Mouse (Mus musculus): ENCODE results near the gene Mllt10.
A peak's percentile ranks its signal among the peaks of the same experiment; 100 is the strongest.

The Mllt10 gene

GRCm38 (mm10) chr2:18205118-18205517 lies 150.1 kb downstream of the Mllt10 start:
- DNase-seq: peak; percentile 48

- DNase-seq: no peak
Measured at GRCm38 (mm10) chr2:18206811-18207210, 151.8 kb downstream of the Mllt10 start.

GRCm38 (mm10) chr2:18208578-18208977 lies 153.5 kb downstream of the Mllt10 start:
- no peak for DNase-seq

GRCm38 (mm10) chr2:18209211-18209823 lies 154.3 kb downstream of the Mllt10 start:
- DNase-seq: peak; percentile 70

- no peak for DNase-seq
Measured at GRCm38 (mm10) chr2:18209948-18210347, 154.9 kb downstream of the Mllt10 start.

GRCm38 (mm10) chr2:18214031-18214430 lies 159.0 kb downstream of the Mllt10 start:
- no peak for DNase-seq

GRCm38 (mm10) chr2:18217867-18218266 lies 162.8 kb downstream of the Mllt10 start:
- peak; percentile 95 for DNase-seq

GRCm38 (mm10) chr2:18218500-18218899 lies 163.5 kb downstream of the Mllt10 start:
- DNase-seq: peak; percentile 75

GRCm38 (mm10) chr2:18219136-18219535 lies 164.1 kb downstream of the Mllt10 start:
- DNase-seq: peak; percentile 66

GRCm38 (mm10) chr2:18219569-18219968 lies 164.5 kb downstream of the Mllt10 start:
- DNase-seq: no peak

GRCm38 (mm10) chr2:18228486-18229062 lies 173.5 kb downstream of the Mllt10 start:
- no peak for DNase-seq

GRCm38 (mm10) chr2:18229279-18229678 lies 174.2 kb downstream of the Mllt10 start:
- no peak for DNase-seq

GRCm38 (mm10) chr2:18231143-18231542 lies 176.1 kb downstream of the Mllt10 start:
- DNase-seq: no peak

- DNase-seq: no peak
Measured at GRCm38 (mm10) chr2:18232883-18233567, 178.0 kb downstream of the Mllt10 start.

- no peak for DNase-seq
Measured at GRCm38 (mm10) chr2:18235524-18235923, 180.5 kb downstream of the Mllt10 start.

GRCm38 (mm10) chr2:18249224-18249623 lies 194.2 kb downstream of the Mllt10 start:
- DNase-seq: no peak

Measured in cerebellum, adult 9-10 months (tissue).